Mouse (Mus musculus) induced T-regulatory cell, adult 2 months (primary cell): Measurements from ENCODE around the gene Ccdc153.

ENCODE experiments used
- DNase-seq: peaks from one replicate; pipeline ENCODE4 v3.0.0-alpha.2; 2012; ENCODE audit warnings: low read depth

The Ccdc153 gene

GRCm38 (mm10) chr9:44240399-44240798 lies at the start of gene Ccdc153:
Gene Ccdc153 (plus strand): TSS chr9:44240676.
- DNase-seq: no peak

GRCm38 (mm10) chr9:44191166-44191565 lies 49.3 kb upstream of the Ccdc153 start:
- no peak for DNase-seq

- no peak for DNase-seq
Measured at GRCm38 (mm10) chr9:44192312-44192711, 48.2 kb upstream of the Ccdc153 start.

GRCm38 (mm10) chr9:44192794-44193193 lies 47.7 kb upstream of the Ccdc153 start:
- peak; percentile 54 for DNase-seq

GRCm38 (mm10) chr9:44194000-44194399 lies 46.5 kb upstream of the Ccdc153 start:
- DNase-seq: no peak

- DNase-seq: no peak
Measured at GRCm38 (mm10) chr9:44196354-44196753, 44.1 kb upstream of the Ccdc153 start.

- no peak for DNase-seq
Measured at GRCm38 (mm10) chr9:44199166-44199565, 41.3 kb upstream of the Ccdc153 start.

GRCm38 (mm10) chr9:44199580-44199979 lies 40.9 kb upstream of the Ccdc153 start:
- DNase-seq: no peak

- no peak for DNase-seq
Measured at GRCm38 (mm10) chr9:44200458-44200857, 40.0 kb upstream of the Ccdc153 start.

GRCm38 (mm10) chr9:44207840-44208239 lies 32.6 kb upstream of the Ccdc153 start:
- DNase-seq: no peak

- DNase-seq: no peak
Measured at GRCm38 (mm10) chr9:44209416-44209815, 31.1 kb upstream of the Ccdc153 start.

GRCm38 (mm10) chr9:44212406-44212805 lies 28.1 kb upstream of the Ccdc153 start:
- no peak for DNase-seq

GRCm38 (mm10) chr9:44213538-44213937 lies 26.9 kb upstream of the Ccdc153 start:
- no peak for DNase-seq

GRCm38 (mm10) chr9:44225993-44226392 lies 14.5 kb upstream of the Ccdc153 start:
- DNase-seq: no peak

- peak; percentile 37 for DNase-seq
Measured at GRCm38 (mm10) chr9:44231609-44232008, 8.9 kb upstream of the Ccdc153 start.

- DNase-seq: peak; percentile 81
Measured at GRCm38 (mm10) chr9:44233021-44233801, 7.3 kb upstream of the Ccdc153 start.

- peak; percentile 100 for DNase-seq
Measured at GRCm38 (mm10) chr9:44233802-44234478, 6.5 kb upstream of the Ccdc153 start, which contains the start of gene Cbl. Gene Cbl (minus strand): TSS chr9:44234049.

- peak; percentile 74 for DNase-seq
Measured at GRCm38 (mm10) chr9:44234479-44235427, 5.7 kb upstream of the Ccdc153 start.

GRCm38 (mm10) chr9:44236601-44237000 lies 3.9 kb upstream of the Ccdc153 start:
- no peak for DNase-seq

GRCm38 (mm10) chr9:44237128-44237527 lies 3.3 kb upstream of the Ccdc153 start:
- peak; percentile 45 for DNase-seq

GRCm38 (mm10) chr9:44238501-44239190 lies 1.8 kb upstream of the Ccdc153 start:
- DNase-seq: peak; percentile 91

GRCm38 (mm10) chr9:44239447-44239846 lies 1.0 kb upstream of the Ccdc153 start:
- peak; percentile 89 for DNase-seq
